Mouse (Mus musculus): ENCODE results near the gene Zfp799.

Gene Zfp799

GRCm38 (mm10) chr17:32787436-32788093 is 42.5 kb downstream of the Zfp799 start:
- DNase-seq (ENCODE audit: low read depth): peak; percentile 53

DNA sequence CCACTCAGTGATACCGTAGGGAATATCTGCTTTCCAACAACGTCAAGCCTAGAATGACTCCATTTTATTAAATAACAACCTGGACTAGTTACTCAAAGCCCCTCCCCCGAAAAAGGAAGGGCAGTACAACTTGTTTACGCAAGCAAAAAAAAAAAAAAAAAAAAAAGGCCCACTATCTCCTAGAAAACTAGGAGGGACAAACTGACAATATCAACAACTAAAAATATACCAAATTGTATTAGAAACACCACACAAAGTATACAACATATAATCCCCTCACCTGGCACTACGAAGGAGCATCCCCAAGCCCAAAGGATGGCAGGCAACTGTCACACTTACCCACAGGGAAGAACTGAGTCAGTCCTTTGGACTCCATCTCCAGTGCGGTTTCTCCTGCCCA is 43.1 kb downstream of the Zfp799 start:
- DNase-seq (ENCODE audit: low read depth): peak; percentile 43

- DNase-seq (ENCODE audit: low read depth): no peak
Observed at GRCm38 (mm10) chr17:32785656-32786055, 44.4 kb downstream of the Zfp799 start.

- DNase-seq (ENCODE audit: low read depth): no peak
Observed at GRCm38 (mm10) chr17:32777564-32777963, 52.5 kb downstream of the Zfp799 start.

- peak; percentile 56 for DNase-seq (ENCODE audit: low read depth)
Observed at GRCm38 (mm10) chr17:32771213-32771612, 58.8 kb downstream of the Zfp799 start.

DNA sequence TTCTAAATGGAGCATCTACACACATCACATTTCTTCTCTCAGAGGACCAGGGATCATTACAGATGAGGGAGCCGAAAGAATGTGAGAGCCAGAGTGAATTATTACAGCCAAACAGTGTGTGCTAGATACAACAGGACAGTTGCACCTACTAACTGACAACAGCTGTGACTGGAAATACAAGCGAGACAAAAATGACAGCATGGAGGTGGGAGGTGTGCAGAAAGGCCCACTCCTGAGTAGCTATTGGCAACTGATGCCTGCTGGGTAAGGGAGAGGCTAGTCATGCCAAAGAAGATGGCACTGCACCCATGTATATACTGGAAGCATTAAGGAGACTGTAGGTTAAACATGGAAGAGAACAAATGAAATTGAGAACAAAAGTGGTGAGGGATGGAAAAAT is 63.6 kb downstream of the Zfp799 start:
- DNase-seq (ENCODE audit: low read depth): no peak

Measured in induced T-regulatory cell, adult 2 months (primary cell).